Mouse (Mus musculus) heart, embryonic 10.5 days (tissue): ENCODE data around the gene Pitpnm3. TPM values are rescaled to one million over a fixed set of nuclear protein-coding genes. Genes with fewer than 3 reads are reported as not detected.

Experiments
- DNase-seq: peaks from one replicate; pipeline ENCODE4 v3.0.0-alpha.2; 2017; ENCODE audit warnings: low spot score
- H3K27ac ChIP-seq: fragments of 300-500 bp; sonication (generic); 2 replicates; pipeline ENCODE4 v1.5.1; 2016; ENCODE audit warnings: mild to moderate bottlenecking
- H3K27me3 ChIP-seq: fragments of 300-500 bp; sonication (generic); 2 replicates; pipeline ENCODE4 v1.6.1; 2016; ENCODE audit warnings: mild to moderate bottlenecking; ENCODE audit not compliant: poor library complexity, insufficient read depth, severe bottlenecking
- H3K36me3 ChIP-seq: fragments of 300-500 bp; sonication (generic); 2 replicates; pipeline ENCODE4 v1.6.1; 2016; ENCODE audit warnings: mild to moderate bottlenecking, moderate library complexity
- H3K4me1 ChIP-seq: fragments of 300-500 bp; sonication (generic); 2 replicates; pipeline ENCODE4 v1.6.1; 2016; ENCODE audit warnings: mild to moderate bottlenecking
- H3K4me3 ChIP-seq: fragments of 300-500 bp; sonication (generic); 2 replicates; pipeline ENCODE4 v1.5.1; 2016; ENCODE audit warnings: mild to moderate bottlenecking, moderate library complexity
- H3K9me3 ChIP-seq: fragments of 300-500 bp; sonication (generic); 2 replicates; pipeline ENCODE4 v1.6.1; 2016; ENCODE audit warnings: mild to moderate bottlenecking, moderate library complexity
- WGBS: fragments of 180-500 bp; shearing (Covaris S2); methylation state at CpG from one replicate; pipeline ENCODE4 v1.1.7; 2016; 5-methylcytosine and 5-hydroxymethylcytosine counted together
- polyA plus RNA-seq: library from polyadenylated mRNA; unstranded; fragments of >200 nt; fragmentation: Nextera tagmentation; extraction: Ambion mirVana; gene quantifications from 2 replicates; pipeline ENCODE4 v1.2.1, GENCODE M21; 2016

Pitpnm3 gene
- polyA plus RNA-seq, 1 experiment from 2014 or later = 0.20 TPM

DNA sequence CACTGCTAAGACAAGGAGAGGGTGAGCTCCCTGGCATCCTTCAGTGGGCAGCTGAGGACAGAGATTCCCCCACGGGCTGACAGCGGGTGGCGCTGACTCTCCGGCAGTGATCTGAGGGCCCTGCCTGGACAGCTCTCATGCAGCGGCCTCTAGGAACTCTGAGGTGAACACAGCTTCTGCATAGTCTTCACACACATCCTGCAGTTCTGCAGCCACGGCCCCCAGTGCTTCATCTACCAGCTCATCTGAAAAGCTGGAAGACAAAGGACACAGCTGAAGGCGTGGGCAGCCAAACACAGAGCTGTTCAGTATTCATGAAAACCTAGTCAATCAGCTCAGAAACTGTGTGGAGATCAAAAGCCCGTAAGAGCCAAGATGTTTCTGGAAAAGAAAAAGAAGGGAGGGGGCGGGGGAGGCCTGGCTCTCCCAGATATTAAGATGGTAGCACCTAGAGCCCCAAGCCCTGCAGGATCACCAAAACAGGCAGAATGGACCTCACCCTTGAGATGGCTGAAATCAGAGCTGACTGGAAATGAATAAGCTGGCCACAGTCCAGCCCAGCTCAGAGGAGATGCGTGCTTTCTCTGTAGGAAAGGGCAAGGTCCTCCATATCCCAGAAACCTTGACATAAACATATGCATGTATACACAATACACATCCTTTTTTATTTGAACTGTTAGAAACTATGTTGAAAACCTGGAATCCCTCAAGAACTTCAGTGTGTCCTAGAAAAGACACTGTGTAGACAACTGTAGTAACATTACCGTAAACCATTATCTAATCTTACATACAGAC lies 19.8 kb upstream of the Pitpnm3 start:
- no peaks in the 10 kb centered on the region for H3K27me3 ChIP-seq
- peaks cover 8% of the 10 kb centered on the region for H3K4me1 ChIP-seq
- H3K36me3 ChIP-seq = peaks cover 37% of the 10 kb centered on the region
- WGBS = 85% methylated on average over 11 of the region's 11 CpGs
- H3K9me3 ChIP-seq = no peaks in the 10 kb centered on the region
- no peak overlapping the region for H3K4me3 ChIP-seq
- DNase-seq = no peak
- H3K27ac ChIP-seq = no peak overlapping the region

DNA sequence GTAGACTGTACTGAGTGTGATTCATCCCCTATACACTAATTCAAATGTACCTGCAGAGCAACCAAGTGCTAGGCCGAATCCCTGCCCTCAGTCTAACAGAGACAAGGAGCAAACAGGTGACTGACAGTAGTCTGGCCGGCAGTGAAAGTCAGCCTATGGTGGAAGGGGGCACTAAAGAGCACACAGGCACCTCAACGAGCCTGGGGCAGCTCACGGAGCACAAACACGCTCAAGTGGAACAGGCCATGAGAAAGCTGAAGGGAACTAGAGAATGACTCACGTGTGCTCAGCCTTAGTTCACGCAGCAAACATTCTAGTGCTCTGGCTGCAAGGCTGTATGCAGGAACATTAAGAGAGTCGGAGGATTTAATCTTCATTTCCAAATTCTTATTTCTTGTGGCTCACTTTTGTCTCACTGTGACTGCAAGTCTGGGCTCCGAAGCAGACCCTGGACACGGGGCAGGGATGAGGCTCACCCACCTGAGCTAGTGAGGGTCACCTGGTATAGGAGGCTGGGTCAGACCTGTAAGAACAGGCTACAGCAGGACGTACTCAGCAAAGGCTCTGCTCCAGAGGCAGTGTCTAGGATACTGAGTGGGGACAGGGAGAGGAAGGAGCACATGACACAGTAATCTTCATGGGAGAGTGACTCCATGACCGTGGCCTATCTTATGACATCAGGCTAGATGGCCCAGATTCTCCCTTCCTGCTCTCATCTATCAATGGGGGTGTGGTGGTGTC lies 17.7 kb upstream of the Pitpnm3 start:
- Histone ChIP-seq H3K9me3 (no peaks in the 10 kb centered on the region), H3K27ac (no peak overlapping the region), H3K4me3 (no peak overlapping the region), H3K36me3 (peaks cover 23% of the 10 kb centered on the region), H3K4me1 (peaks cover 8% of the 10 kb centered on the region), H3K27me3 (no peaks in the 10 kb centered on the region)
- no peak for DNase-seq
- WGBS = 81% methylated on average over 12 of the region's 12 CpGs

GRCm38 (mm10) chr11:72151120-72151519 lies 15.5 kb upstream of the Pitpnm3 start:
- peak overlapping the region; percentile 47 for H3K27ac ChIP-seq

DNA sequence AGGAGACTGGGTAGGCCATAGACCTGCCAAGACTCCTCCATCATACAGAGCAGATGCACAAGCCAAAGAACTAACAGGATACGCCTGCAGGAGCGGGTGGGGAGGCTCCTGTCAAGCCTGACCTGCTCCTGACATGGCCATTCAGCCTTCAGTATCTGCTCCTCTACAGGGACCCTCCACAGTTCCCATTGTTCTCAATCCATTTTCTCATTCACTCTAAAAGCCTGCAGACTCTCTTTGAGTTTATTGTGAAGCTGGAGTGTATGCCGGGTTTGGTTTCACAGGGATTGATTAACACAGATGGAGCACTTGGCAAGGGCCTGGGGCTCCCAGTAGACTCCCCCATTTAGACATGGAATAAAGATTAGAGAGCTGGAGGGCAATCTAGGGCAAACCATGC lies 12.3 kb upstream of the Pitpnm3 start:
- Histone ChIP-seq H3K27ac (no peak overlapping the region), H3K36me3 (peaks cover 3% of the 10 kb centered on the region; the same call in 1 of the 2 replicates), H3K27me3 (peaks cover 12% of the 10 kb centered on the region; the same call in 1 of the 2 replicates), H3K9me3 (no peaks in the 10 kb centered on the region), H3K4me3 (no peak overlapping the region), H3K4me1 (peaks cover 8% of the 10 kb centered on the region)
- 62% methylated on average over 3 of the region's 3 CpGs for WGBS
- DNase-seq = no peak

More at GRCm38 (mm10) chr11:72151120-72151519, 15.5 kb upstream of the Pitpnm3 start:
- DNase-seq = no peak
- Histone ChIP-seq H3K4me3 (no peak overlapping the region), H3K9me3 (no peaks in the 10 kb centered on the region), H3K36me3 (peaks cover 21% of the 10 kb centered on the region), H3K27me3 (no peaks in the 10 kb centered on the region), H3K4me1 (peaks cover 8% of the 10 kb centered on the region)
- WGBS = 49% methylated on average over 2 of the region's 2 CpGs

- Histone ChIP-seq H3K9me3 (no peaks in the 10 kb centered on the region), H3K27me3 (peaks cover 22% of the 10 kb centered on the region; the same call in 1 of the 2 replicates), H3K4me1 (peaks cover under 1% of the 10 kb centered on the region; the same call in 1 of the 2 replicates), H3K4me3 (no peak overlapping the region), H3K36me3 (no peaks in the 10 kb centered on the region), H3K27ac (no peak overlapping the region)
- 88% methylated on average over 1 of the region's 1 CpGs for WGBS
- DNase-seq = no peak
Observed at GRCm38 (mm10) chr11:72145877-72146248, 10.3 kb upstream of the Pitpnm3 start.

- 13% methylated on average over 2 of the region's 2 CpGs for WGBS
- DNase-seq = peak; percentile 75
- H3K27ac ChIP-seq = no peak overlapping the region
- peaks cover 26% of the 10 kb centered on the region; the same call in 1 of the 2 replicates for H3K27me3 ChIP-seq
- no peaks in the 10 kb centered on the region for H3K4me1 ChIP-seq
- no peaks in the 10 kb centered on the region for H3K9me3 ChIP-seq
- no peaks in the 10 kb centered on the region for H3K36me3 ChIP-seq
- no peak overlapping the region for H3K4me3 ChIP-seq
Observed at GRCm38 (mm10) chr11:72145182-72145876, 9.8 kb upstream of the Pitpnm3 start.

DNA sequence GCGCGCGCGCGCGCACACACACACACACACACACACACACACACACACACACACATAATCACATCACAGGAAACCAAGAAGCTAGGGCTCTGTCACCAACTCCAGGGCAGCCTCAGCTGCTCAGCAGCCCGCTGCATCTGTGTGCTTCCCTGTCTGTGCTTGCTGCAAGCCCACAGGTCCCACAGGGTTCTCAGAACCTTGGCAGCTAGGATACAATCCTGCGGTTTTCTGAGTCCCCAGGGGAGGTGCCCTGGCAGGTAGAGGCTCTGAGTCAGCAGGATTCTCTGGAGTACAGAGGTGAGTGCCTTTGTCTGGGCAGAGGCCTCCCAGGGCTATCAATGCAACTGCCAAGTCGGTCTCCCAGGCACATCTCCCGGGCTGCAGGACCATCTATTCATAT lies 7.3 kb upstream of the Pitpnm3 start:
- H3K36me3 ChIP-seq = no peaks in the 10 kb centered on the region
- DNase-seq = no peak
- no peaks in the 10 kb centered on the region for H3K9me3 ChIP-seq
- no peaks in the 10 kb centered on the region for H3K4me1 ChIP-seq
- WGBS = 41% methylated on average over 10 of the region's 10 CpGs
- no peak overlapping the region for H3K4me3 ChIP-seq
- H3K27ac ChIP-seq = no peak overlapping the region
- H3K27me3 ChIP-seq = peaks cover 44% of the 10 kb centered on the region

DNA sequence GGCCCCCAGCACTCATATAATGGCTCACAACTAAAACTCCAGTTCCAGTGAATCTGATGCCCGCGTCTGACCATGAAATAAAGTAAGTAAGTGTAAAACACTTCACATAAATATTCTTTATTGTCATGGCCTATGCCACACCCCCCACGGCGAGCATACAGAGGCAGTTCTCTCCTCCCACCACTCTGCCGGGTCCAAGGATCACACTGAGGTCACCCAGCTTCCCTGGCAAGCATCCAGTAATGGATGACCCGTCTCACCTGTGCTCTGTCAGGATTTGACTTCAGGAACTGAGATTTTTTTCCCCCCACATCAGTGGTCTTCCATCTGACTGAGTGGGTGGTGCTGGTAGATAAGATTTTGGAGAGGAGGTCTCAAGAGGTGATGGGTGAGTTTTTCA lies 4.6 kb upstream of the Pitpnm3 start:
- Histone ChIP-seq H3K27me3 (peaks cover 71% of the 10 kb centered on the region), H3K4me3 (no peak overlapping the region), H3K4me1 (peaks cover 10% of the 10 kb centered on the region), H3K36me3 (no peaks in the 10 kb centered on the region), H3K9me3 (no peaks in the 10 kb centered on the region), H3K27ac (no peak overlapping the region)
- WGBS = 61% methylated on average over 6 of the region's 6 CpGs
- no peak for DNase-seq

GRCm38 (mm10) chr11:72136231-72136982 lies 829 bp upstream of the Pitpnm3 start:
- peak overlapping the region; percentile 78 for H3K4me3 ChIP-seq
- no peaks in the 10 kb centered on the region for H3K36me3 ChIP-seq
- peaks cover 92% of the 10 kb centered on the region for H3K27me3 ChIP-seq
- H3K27ac ChIP-seq = peak overlapping the region; percentile 84; the same call in 1 of the 2 replicates
- 22% methylated on average over 11 of the region's 11 CpGs for WGBS
- H3K9me3 ChIP-seq = no peaks in the 10 kb centered on the region
- no peak for DNase-seq
- peaks cover 27% of the 10 kb centered on the region for H3K4me1 ChIP-seq

- no peaks in the 10 kb centered on the region for H3K36me3 ChIP-seq
- 14% methylated on average over 24 of the region's 24 CpGs for WGBS
- DNase-seq = no peak
- H3K27me3 ChIP-seq = peaks cover 85% of the 10 kb centered on the region
- H3K4me3 ChIP-seq = peak overlapping the region; percentile 78
- peaks cover 44% of the 10 kb centered on the region for H3K4me1 ChIP-seq
- H3K27ac ChIP-seq = peak overlapping the region; percentile 84
- no peaks in the 10 kb centered on the region for H3K9me3 ChIP-seq
Observed at GRCm38 (mm10) chr11:72134536-72135382, 819 bp downstream of the Pitpnm3 start.

DNA sequence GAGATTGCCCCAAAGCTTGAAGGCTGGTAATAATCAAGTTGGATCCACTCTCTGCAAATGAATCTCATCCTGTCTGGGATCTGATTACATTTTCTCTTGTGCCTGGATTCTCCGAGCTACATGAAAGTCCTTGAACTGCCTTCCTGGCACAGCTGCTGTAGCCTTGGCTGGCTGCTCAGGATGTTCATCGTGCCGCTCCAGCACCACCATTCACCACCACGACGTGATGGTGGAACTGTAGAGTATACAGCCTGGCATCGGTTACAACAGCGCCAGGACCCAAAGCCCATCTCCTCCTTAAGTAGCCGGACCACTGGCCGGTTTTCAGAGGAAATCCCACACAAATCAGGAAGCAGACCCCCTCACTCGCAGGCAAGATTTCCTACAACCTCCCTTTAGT lies 2.5 kb downstream of the Pitpnm3 start:
- Histone ChIP-seq H3K9me3 (no peaks in the 10 kb centered on the region), H3K4me1 (peaks cover 52% of the 10 kb centered on the region), H3K36me3 (no peaks in the 10 kb centered on the region), H3K27ac (no peak overlapping the region), H3K27me3 (peaks cover 69% of the 10 kb centered on the region), H3K4me3 (no peak overlapping the region)
- no peak for DNase-seq
- 70% methylated on average over 10 of the region's 10 CpGs for WGBS
